Mouse (Mus musculus) heart, adult 2 months (tissue): ENCODE measurements around the gene Cacna1a.

Experiments
- CTCF ChIP-seq: fragments of 200-600 bp; IDR thresholded peaks from 2 replicates; pipeline ENCODE4 v1.8.1; 2022; ENCODE audit warnings: antibody characterized with exemption, mild to moderate bottlenecking, moderate library complexity
- EP300 ChIP-seq: fragments of 200-500 bp; IDR thresholded peaks from 2 replicates; pipeline ENCODE4 v1.6.1; 2011; ENCODE audit warnings: low read depth, low read length, control low read depth; ENCODE audit not compliant: insufficient read depth
- POLR2A ChIP-seq: fragments of 200-500 bp; IDR thresholded peaks from 2 replicates; pipeline ENCODE4 v1.6.1; 2011; ENCODE audit warnings: mild to moderate bottlenecking, low read depth, low read length, control low read depth; ENCODE audit not compliant: insufficient read depth

DNA sequence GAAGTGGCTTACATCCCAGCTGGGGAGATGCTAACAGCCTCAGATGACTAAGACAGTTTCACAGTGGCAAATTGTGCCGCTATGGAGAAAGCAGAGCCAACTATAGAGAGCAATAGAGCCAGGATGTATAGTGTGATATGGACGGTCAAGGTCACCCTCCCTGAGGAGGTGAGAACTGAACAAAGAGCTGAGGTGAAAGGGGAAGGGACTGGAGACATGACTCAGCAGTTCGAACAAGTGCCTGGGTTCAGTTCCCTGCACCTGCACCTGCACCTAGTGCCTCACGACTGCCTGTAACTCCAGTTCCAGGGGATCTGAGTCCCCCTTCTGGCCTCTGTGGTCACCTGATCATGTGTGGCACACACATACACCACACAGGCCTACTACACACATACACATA is 241.9 kb downstream of the Cacna1a start:
- no peak for TF ChIP-seq CTCF
- TF ChIP-seq POLR2A, result no peak
- no peak for TF ChIP-seq EP300
